Mouse (Mus musculus) thymus, adult 2 months (tissue): ENCODE data around the gene Dnph1.

ENCODE experiments used
- CTCF ChIP-seq: fragments of 200-500 bp; IDR thresholded peaks from 2 replicates; pipeline ENCODE4 v1.5.1; 2012; ENCODE audit warnings: mild to moderate bottlenecking, control low read depth, low read length, moderate library complexity, borderline replicate concordance; ENCODE audit not compliant: control insufficient read depth, poor library complexity, insufficient read depth; ENCODE audit errors: extremely low read depth
- POLR2A ChIP-seq: fragments of 200-500 bp; IDR thresholded peaks from 2 replicates; pipeline ENCODE4 v1.6.1; 2012; ENCODE audit warnings: mild to moderate bottlenecking, low read length, control low read depth, moderate library complexity; ENCODE audit not compliant: control insufficient read depth, poor library complexity, insufficient read depth; ENCODE audit errors: extremely low read depth

DNA sequence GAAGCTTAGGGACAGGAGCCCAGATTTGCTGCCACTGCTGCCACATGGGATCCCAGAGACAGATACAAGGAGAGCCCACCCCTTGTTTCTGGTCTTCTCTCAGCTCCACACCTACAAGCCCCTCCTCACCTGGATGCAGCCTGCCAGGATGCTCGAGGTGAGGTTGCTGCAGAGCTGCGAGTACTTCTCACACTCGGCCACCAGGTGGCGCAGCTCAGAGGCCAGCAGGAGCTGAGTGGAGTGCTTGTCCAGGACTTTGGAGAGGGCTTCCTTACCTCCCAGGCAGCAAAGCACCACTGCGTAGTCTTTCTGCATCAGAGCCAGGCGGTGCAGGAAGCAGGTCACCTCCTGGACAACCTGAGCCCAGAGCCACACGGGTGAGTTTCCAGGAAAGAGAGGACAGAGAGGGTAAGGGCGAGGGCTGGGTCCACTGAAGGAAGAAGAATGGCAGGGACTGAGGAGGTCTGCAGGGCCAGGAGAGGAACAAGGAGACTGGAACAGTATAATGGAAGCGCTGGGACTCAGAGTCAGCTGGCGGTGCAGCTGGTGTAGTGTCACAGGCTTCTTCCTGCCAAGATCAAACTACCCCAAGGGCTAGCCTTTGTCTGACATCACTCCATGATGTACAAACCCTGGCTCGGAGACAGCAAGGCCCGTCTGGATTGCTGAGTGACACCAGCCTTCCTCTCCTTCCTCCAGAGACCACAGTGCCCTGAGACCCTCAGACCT, 29.2 kb downstream of the Dnph1 start:
- TF ChIP-seq CTCF (peak; percentile 87), POLR2A (no peak)
